Mouse (Mus musculus) embryonic fibroblast, embryonic 13.5 days (primary cell): Measurements from ENCODE around the gene Atp13a2. TPM values are rescaled to one million over a fixed set of nuclear protein-coding genes. Genes with fewer than 3 reads are reported as not detected.

Source experiments
- H3K27ac ChIP-seq: 2 replicates; pipeline ENCODE4 v1.5.1; 2012; ENCODE audit warnings: low read length, control low read depth, inconsistent platforms; ENCODE audit not compliant: insufficient read depth
- H3K4me1 ChIP-seq: 2 replicates; pipeline ENCODE4 v1.6.1; 2011; ENCODE audit warnings: low read length; ENCODE audit not compliant: control insufficient read depth, insufficient read depth
- H3K4me3 ChIP-seq: 2 replicates; pipeline ENCODE4 v1.5.1; 2011; ENCODE audit warnings: mild to moderate bottlenecking, control low read depth, low read length; ENCODE audit not compliant: insufficient read depth
- CTCF ChIP-seq: IDR thresholded peaks from 2 replicates; pipeline ENCODE4 v1.5.1; 2011; ENCODE audit warnings: mild to moderate bottlenecking, control low read depth, low read length, moderate library complexity, borderline replicate concordance; ENCODE audit not compliant: insufficient read depth
- POLR2A ChIP-seq: IDR thresholded peaks from 2 replicates; pipeline ENCODE4 v1.6.1; 2011; ENCODE audit warnings: low read depth, mild to moderate bottlenecking, control low read depth, low read length, moderate library complexity
- polyA plus RNA-seq: library from polyadenylated mRNA; stranded (reverse); fragments of >200 nt; gene quantifications from 2 replicates; pipeline ENCODE4 v1.2.4, GENCODE M21; 2011; ENCODE audit warnings: low read depth; ENCODE audit not compliant: missing spikeins, insufficient read length

Atp13a2 gene
- polyA plus RNA-seq, 1 experiment: 16.6 TPM

DNA sequence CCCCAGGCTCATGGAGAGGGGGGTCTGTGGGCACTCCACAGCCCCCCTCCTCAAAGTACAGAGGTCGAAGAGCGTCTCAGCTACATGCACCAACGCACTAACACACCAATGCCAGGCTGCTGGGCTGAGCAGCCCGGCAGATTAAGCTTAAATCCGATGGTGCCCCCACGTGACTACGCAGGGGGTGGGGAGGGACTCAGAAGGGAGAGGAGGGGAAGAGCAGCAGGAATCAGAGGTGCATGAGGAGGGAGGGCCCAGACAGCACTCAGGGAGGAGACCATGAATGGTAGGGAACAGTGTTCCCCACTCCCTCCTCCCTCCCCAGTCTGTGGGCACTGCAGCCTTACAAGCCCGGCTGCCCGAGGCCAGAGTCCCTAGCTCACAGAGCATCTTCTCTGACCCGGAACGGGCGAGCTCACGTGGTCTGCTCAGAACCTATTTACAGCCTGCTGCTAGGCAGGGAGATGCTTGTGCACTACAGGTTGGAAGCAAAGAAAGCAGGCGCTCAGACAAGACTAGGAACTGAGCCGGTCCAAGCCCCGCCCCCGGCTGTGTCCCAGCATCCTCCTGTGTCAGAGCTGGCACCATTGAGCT lies 67.0 kb downstream of the Atp13a2 start:
- TF ChIP-seq CTCF (no peak), POLR2A (no peak)
- Histone ChIP-seq H3K4me3 (no peak overlapping the region), H3K27ac (no peak overlapping the region), H3K4me1 (no peaks in the 10 kb centered on the region)

Other genes starting within 250 kb of the Atp13a2 start
- gene Padi6, start 244.2 kb upstream of the Atp13a2 start, polyA plus RNA-seq: not detected in 2 replicates
- not detected in 2 replicates for gene Padi4, start 212.6 kb upstream of the Atp13a2 start, polyA plus RNA-seq
- gene Padi3, start 176.2 kb upstream of the Atp13a2 start, polyA plus RNA-seq: not detected in 2 replicates
- not detected in 2 replicates for gene Padi1, start 141.1 kb upstream of the Atp13a2 start, polyA plus RNA-seq
- not detected in 2 replicates for gene Padi2, start 80.5 kb upstream of the Atp13a2 start, polyA plus RNA-seq
- 122 and 124 TPM in 2 replicates for gene Sdhb, start 25.7 kb upstream of the Atp13a2 start, polyA plus RNA-seq
- gene Mfap2, start 23.5 kb downstream of the Atp13a2 start, polyA plus RNA-seq: 108 and 200 TPM in 2 replicates
- gene Crocc, start 73.7 kb downstream of the Atp13a2 start, polyA plus RNA-seq: 10.3 and 12.5 TPM in 2 replicates
- gene Necap2, start 91.5 kb downstream of the Atp13a2 start, polyA plus RNA-seq: 47.2 and 48.5 TPM in 2 replicates
- gene Spata21, start 101.5 kb downstream of the Atp13a2 start, polyA plus RNA-seq: not detected in 2 replicates
- 117 and 126 TPM in 2 replicates for gene Szrd1, start 152.9 kb downstream of the Atp13a2 start, polyA plus RNA-seq
- gene Fbxo42, start 161.0 kb downstream of the Atp13a2 start, polyA plus RNA-seq: 17.9 and 22.1 TPM in 2 replicates
- 1.3 and 2.1 TPM in 2 replicates for gene Rsg1, start 227.1 kb downstream of the Atp13a2 start, polyA plus RNA-seq